Mouse (Mus musculus) left cerebral cortex, adult 9 months (tissue): Measurements from ENCODE around the gene Dtd2.

Experiments
- DNase-seq, 2 experiments: peaks; one replicate each; pipeline ENCODE4 v3.0.0; 2022; ENCODE audit warnings: low spot score in 2 of 2

Dtd2 gene

GRCm38 (mm10) chr12:52005877-52006632 lies at the start of gene Dtd2:
Gene Dtd2 (minus strand): TSS chr12:52006501.
- peak; percentile 79 to 90 for DNase-seq

DNA sequence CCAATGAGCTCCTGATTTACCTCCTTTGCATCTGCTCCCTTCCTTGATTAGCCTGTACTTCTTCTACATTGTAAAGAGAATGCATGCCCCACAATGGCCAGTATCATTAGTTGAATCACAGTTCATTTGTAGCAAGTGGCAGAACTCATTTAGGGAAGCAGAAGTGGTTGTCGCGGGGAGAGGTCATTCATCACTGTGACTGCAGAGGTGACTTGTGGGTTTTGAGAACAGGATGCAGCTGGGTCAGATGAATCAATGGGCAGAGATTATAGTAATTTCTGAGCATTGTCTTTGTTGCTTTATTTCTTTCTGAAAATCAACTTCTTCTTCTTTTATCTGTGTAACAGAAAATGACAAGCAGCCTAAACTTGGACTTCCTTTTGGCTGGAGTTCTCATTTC lies 43.0 kb upstream of the Dtd2 start:
- no peak for DNase-seq

DNA sequence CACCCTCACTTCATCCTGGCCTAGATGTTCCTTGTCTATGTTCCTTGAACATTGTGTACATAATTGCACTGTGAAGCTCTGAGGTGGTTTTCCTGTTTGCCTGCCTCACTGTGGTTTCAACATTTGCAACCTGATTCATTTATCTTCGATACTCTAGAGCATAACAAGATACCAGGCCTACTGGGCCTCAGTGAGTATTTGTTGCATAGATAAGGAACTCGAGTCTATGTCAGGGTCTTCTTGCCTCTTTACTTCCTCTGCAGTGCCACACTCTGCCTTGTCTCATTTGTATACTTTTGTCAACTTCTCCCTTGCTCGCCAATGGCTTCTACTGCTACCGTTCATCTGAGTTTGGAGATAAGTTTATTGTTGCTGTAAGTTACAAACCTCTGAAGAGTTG lies 40.1 kb upstream of the Dtd2 start:
- DNase-seq = no peak

- peak in 1 of 2 experiments; percentile 7 for DNase-seq
Measured at GRCm38 (mm10) chr12:52042818-52043336, 36.6 kb upstream of the Dtd2 start.

- no peak for DNase-seq
Measured at GRCm38 (mm10) chr12:52038352-52038751, 32.1 kb upstream of the Dtd2 start.

DNA sequence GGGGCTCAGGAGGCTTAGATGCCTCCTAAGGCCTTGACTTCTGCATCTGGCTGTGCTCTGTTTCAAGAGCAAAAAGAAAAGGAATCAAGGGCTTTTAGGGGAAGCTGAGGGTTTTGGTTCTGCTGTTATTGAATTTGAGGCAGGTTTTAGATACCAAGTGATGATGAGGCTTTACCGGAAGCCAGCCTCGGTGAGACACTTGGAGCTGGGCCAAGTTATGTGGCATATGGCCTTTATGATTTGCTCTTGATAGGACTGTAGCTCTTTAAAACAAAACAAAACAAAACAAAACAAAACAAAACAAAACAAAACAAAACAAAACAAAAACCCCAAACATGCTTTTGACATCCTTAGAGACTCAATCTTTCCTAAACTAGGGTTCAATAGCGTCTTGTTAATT lies 28.7 kb upstream of the Dtd2 start:
- DNase-seq = no peak

GRCm38 (mm10) chr12:52032276-52032675 lies 26.0 kb upstream of the Dtd2 start:
- no peak for DNase-seq

GRCm38 (mm10) chr12:52027963-52028362 lies 21.7 kb upstream of the Dtd2 start, which contains the start of gene Gpr33:
Gene Gpr33 (minus strand): TSS chr12:52028063.
- no peak for DNase-seq

- no peak for DNase-seq
Measured at GRCm38 (mm10) chr12:52014494-52015029, 8.3 kb upstream of the Dtd2 start.

DNA sequence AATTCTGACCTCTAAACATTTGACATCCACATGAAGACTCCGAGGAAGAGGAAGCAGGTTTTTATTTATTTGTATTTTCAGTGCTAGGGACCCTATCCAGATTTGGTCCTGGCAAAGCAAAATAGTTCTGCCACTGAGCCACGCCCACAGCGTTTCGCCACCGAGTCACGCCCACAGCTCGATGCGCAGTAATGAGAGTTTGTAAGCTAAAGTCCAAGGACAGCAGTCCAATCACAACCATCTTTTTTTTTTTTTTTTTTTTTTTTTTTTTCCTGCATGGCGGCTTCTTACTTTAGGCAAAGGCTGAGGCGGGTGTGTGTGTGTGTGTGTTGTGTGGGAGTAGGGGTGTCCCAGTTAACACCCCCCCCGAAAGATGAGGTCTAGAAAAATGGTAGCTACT lies 7.7 kb upstream of the Dtd2 start:
- DNase-seq = no peak

DNA sequence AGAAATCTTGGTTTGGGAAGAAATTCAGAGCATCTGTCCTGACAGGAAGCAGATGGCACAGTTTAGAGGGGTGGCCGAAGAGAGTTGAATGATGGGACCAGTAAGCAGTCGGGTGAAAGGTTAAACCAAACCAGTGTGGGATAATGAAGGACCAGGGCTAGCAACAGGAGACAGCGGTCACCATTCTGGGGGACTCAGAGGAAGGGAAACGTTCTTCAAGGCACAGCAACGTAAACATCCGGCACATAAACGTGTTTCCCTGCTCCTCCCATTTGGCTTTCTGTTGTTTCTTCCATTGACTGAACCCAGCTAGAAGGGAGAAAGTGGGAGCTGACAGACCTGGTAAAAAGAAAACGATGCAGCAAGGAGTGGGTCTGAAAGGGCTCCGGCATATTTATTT lies 7.0 kb upstream of the Dtd2 start:
- DNase-seq = no peak

- DNase-seq = no peak
Measured at GRCm38 (mm10) chr12:52012159-52012558, 5.9 kb upstream of the Dtd2 start.

DNA sequence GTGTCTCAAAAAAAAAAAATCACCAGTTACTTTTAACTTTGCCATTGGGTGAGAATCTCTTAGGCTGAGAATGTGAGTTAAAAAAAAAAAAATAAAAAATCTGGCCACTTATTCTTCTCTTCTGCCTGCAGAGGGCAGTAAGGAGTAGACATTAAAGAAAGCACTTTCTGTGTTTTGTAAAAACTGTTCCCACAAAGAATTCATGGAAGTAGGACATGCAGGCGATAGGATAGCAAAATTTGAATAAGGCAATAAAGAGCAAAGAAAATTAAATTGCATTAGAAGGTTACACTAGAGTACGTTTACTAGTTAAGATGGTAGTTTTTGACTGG lies 4.3 kb upstream of the Dtd2 start:
- no peak for DNase-seq

DNA sequence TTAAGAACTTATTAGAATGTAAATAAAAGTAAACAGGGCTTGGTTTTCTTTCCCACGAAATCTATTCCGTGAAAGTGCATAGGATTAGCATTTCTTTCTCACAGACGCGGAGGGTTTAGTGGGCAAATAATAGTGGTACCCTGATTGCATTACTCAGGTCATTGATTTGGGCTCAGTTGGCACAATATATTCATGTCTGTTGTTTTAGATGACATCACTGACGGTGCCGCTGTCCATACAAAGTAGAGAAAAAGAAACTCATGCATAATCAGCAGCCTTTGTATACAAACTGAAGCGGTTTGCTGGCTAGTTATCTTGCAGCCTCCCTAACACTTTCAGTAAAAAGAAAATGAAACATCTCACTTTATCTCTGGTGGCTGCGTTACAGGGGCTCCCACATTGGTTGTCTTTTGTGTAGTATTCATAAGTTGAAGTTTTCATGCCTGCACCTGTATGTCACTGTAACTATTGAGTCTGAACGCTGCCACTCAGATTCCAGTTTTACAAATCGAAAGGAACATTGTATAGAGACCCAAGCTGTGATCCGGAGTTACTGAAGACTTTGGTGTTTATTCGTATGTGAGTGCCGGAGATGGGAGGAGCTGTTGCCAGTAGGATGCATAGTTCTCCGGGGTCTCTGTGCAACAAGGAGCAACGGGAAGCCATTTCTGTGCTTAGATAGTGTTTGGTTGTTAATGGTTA lies 3.8 kb upstream of the Dtd2 start:
- DNase-seq = no peak

DNA sequence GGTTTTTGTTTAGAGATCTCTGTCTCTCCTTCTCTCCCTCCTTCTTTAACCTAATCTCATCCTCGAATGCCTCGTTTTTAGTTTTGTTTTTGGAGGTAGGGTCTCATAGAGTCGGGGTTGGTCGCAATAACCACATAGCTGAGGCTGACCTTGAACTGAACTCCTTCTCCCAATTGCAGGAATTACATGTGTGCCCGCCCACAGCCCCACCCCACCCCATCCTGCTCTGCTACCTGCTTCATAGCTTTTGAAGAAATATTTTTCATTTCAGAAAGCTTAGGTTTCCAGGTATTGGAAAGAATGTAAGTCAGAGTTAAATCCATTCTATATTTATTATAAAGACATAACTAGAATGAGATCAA lies 313 bp upstream of the Dtd2 start:
- DNase-seq = no peak

- DNase-seq = no peak
Measured at GRCm38 (mm10) chr12:52002746-52003145, 3.6 kb downstream of the Dtd2 start.

- DNase-seq = peak; percentile 52 to 86
Measured at GRCm38 (mm10) chr12:52001544-52001943, 4.8 kb downstream of the Dtd2 start.

DNA sequence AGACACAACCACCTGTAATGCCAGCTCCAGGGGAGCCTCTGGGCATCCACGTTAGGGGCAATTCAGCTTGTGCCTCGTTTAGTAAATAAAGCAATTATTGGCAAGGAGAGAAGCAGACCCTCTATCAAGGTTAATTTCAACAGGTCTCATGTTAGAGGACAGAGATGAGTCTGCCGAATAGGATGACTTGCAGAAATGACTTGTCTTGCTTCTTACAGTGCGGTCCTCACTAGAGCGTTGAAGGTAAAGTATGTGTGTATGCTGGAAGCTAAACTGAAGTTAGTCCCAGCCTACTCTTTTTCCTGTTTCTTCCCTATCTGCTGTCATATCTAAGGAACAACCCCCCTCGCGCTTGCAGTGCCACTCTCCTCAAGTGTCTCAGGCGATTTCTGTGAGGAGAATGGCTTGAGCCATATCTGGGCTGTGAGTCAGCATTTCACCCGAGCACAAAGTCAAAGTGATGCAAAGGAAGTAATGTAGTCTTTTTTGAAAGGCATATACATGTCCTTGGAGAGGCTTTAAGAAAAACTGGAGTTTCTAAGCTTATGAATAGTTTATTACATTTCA lies 7.9 kb downstream of the Dtd2 start:
- no peak for DNase-seq

- DNase-seq = no peak
Measured at GRCm38 (mm10) chr12:51995738-51996536, 10.4 kb downstream of the Dtd2 start.

DNA sequence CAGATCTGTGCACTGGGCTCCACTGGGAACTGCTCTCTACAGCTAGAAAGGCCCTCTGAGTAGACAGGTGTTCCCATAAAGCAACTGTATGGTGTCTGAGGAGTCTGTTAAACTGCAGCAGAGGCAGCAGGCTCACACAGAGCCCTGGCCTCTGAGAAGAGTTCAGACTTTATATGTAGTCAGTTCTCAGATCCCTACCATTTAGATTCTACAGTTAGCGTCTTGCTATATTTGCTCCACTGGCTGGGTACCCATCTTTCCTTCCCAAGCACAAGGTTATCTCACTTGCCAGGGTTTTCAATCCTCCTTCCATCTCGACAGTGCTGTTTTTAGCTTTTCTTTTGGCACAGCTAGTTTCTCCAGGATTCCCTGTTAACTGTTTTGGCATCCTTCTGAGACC lies 15.7 kb downstream of the Dtd2 start:
- DNase-seq = no peak

DNA sequence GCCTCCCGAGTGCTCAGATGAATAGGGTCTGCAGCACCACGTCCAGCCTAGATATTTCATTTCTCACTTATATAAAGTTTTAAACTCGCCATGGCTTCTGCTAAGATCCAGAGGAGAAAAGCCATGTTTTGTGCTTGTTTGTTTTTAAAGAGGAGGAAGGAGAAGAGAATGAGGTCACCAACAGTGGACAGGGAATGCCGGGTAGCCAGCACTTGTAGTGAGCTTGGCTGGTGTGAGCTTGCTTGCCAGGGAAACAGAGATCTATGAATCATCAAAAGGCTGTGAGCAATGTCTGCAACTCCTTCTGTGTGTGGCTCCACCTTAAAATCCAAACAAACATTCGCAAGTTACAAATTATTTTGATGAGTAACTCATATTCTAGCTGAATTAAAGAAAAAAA lies 17.8 kb downstream of the Dtd2 start:
- no peak for DNase-seq

GRCm38 (mm10) chr12:51985826-51986225 lies 20.5 kb downstream of the Dtd2 start:
- DNase-seq = no peak
